Mouse (Mus musculus) CD8-positive naive resting alpha-beta T cell, adult 2 months (primary cell): ENCODE measurements around the gene Bahd1.

Source experiments
- DNase-seq, 2 experiments: peaks; one replicate each; pipeline ENCODE4 v3.0.0; 2022; ENCODE audit warnings: low read depth in 2 of 2, low spot score in 2 of 2

Bahd1 gene

GRCm38 (mm10) chr2:118897808-118898207 is 2.4 kb upstream of the Bahd1 start:
- no peak for DNase-seq

- no peak for DNase-seq
Observed at GRCm38 (mm10) chr2:118898771-118899170, 1.4 kb upstream of the Bahd1 start.

- DNase-seq = no peak
Observed at GRCm38 (mm10) chr2:118899306-118899705, 871 bp upstream of the Bahd1 start.

GRCm38 (mm10) chr2:118900826-118901140 is 606 bp downstream of the Bahd1 start:
- no peak for DNase-seq

- peak; percentile 85 to 86 for DNase-seq
Observed at GRCm38 (mm10) chr2:118901175-118902031, 1.2 kb downstream of the Bahd1 start.

GRCm38 (mm10) chr2:118902051-118903025 is 2.2 kb downstream of the Bahd1 start:
- DNase-seq = peak in 1 of 2 experiments; percentile 6

- no peak for DNase-seq
Observed at GRCm38 (mm10) chr2:118903333-118903741, 3.2 kb downstream of the Bahd1 start.

GRCm38 (mm10) chr2:118905433-118906117 is 5.4 kb downstream of the Bahd1 start:
- no peak for DNase-seq

- no peak for DNase-seq
Observed at GRCm38 (mm10) chr2:118906118-118906492, 5.9 kb downstream of the Bahd1 start.

GRCm38 (mm10) chr2:118907781-118908180 is 7.6 kb downstream of the Bahd1 start:
- DNase-seq = no peak

- no peak for DNase-seq
Observed at GRCm38 (mm10) chr2:118909151-118909550, 9.0 kb downstream of the Bahd1 start.

- DNase-seq = no peak
Observed at GRCm38 (mm10) chr2:118910605-118911278, 10.6 kb downstream of the Bahd1 start.

- DNase-seq = no peak
Observed at GRCm38 (mm10) chr2:118912706-118913105, 12.5 kb downstream of the Bahd1 start.

GRCm38 (mm10) chr2:118913551-118914276 is 13.5 kb downstream of the Bahd1 start:
- DNase-seq = no peak

- no peak for DNase-seq
Observed at GRCm38 (mm10) chr2:118914685-118915084, 14.5 kb downstream of the Bahd1 start.

GRCm38 (mm10) chr2:118916436-118916835 is 16.3 kb downstream of the Bahd1 start:
- DNase-seq = no peak

- DNase-seq = no peak
Observed at GRCm38 (mm10) chr2:118918543-118918942, 18.4 kb downstream of the Bahd1 start.

GRCm38 (mm10) chr2:118920428-118920827 is 20.3 kb downstream of the Bahd1 start:
- no peak for DNase-seq

- no peak for DNase-seq
Observed at GRCm38 (mm10) chr2:118925952-118926351, 25.8 kb downstream of the Bahd1 start.

- DNase-seq = peak; percentile 18 to 41
Observed at GRCm38 (mm10) chr2:118926361-118926997, 26.3 kb downstream of the Bahd1 start, which contains the start of gene Chst14. Chst14 (plus strand) TSS chr2:118926496.
